Mouse (Mus musculus): ENCODE data around the gene Foxc1.

Foxc1 gene

GRCm38 (mm10) chr13:31806428-31806832 lies at the start of gene Foxc1:
Gene Foxc1, plus strand, starts transcription at chr13:31806633.
- peak; percentile 41; the same call in 1 of the 2 replicates for ATAC-seq (ENCODE audit: insufficient number of reproducible peaks, low FRiP score, low TSS enrichment)

DNA sequence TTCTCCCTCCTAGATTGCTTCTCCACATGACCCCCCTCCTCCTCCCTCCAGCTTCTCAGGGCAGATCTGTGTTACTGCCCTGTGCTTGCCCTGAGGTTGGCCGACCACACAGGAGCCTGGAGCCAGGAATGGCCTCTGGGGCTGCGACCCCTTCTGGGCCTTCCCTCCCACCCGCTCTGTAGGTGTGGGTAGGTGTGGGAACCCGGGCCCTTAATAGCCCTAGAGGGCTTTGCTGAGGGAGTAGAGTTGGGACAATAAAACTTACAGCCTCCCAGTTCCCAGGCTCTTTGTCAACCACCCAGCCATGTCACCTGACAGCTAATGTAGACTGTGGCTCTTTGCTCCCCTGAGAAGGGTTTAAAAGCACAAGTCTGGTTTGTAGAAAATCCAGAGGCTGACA lies 46.0 kb upstream of the Foxc1 start:
- no peak for ATAC-seq (ENCODE audit: insufficient number of reproducible peaks, low FRiP score, low TSS enrichment)

DNA sequence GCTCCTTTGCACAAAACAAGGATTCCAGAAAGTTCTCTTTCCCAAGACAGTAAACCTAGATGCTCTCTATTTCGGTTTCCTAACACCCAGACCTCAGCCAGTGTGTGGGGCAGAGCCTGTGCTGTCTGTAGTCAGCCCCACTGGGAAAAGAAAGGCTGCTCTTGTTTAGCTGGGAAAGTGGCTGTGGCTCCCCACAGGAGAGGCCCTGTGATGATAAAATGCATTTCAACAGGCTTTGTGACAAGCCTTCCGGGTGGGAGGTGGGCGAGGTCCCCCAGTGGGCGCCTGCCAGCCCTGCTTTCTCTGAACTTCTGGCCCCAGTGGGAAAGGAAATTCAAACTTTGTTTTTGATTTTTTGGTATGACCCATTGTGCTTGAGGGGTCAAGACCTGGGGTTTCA lies 45.4 kb upstream of the Foxc1 start:
- ATAC-seq (ENCODE audit: insufficient number of reproducible peaks, low FRiP score, low TSS enrichment) = no peak

GRCm38 (mm10) chr13:31764419-31764818 lies 42.0 kb upstream of the Foxc1 start:
- no peak for ATAC-seq (ENCODE audit: insufficient number of reproducible peaks, low FRiP score, low TSS enrichment)

DNA sequence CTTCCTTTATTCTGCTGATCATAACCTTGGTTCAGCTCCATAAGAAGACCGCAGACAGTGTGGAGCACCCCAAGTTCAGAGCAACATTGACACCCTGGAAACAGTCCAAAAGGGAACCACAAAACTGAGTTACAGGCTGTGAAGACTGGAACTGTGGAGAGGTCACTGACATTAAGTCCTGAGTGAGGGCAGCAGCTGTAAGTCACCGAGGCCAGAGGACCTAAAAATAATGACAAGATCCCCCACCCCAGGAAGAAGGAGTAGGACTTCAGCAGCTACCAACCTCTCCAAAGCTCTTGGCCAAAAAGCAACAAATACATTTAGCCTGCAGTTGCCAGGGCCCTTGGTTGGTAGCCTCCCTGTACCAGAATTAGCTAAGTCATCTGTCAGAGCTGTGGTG lies 40.9 kb upstream of the Foxc1 start:
- no peak for ATAC-seq (ENCODE audit: insufficient number of reproducible peaks, low FRiP score, low TSS enrichment)

- no peak for ATAC-seq (ENCODE audit: insufficient number of reproducible peaks, low FRiP score, low TSS enrichment)
These were observed 33.6 kb upstream of the Foxc1 start for GRCm38 (mm10) chr13:31772882-31773281.

GRCm38 (mm10) chr13:31775762-31776161 lies 30.7 kb upstream of the Foxc1 start:
- no peak for ATAC-seq (ENCODE audit: insufficient number of reproducible peaks, low FRiP score, low TSS enrichment)

DNA sequence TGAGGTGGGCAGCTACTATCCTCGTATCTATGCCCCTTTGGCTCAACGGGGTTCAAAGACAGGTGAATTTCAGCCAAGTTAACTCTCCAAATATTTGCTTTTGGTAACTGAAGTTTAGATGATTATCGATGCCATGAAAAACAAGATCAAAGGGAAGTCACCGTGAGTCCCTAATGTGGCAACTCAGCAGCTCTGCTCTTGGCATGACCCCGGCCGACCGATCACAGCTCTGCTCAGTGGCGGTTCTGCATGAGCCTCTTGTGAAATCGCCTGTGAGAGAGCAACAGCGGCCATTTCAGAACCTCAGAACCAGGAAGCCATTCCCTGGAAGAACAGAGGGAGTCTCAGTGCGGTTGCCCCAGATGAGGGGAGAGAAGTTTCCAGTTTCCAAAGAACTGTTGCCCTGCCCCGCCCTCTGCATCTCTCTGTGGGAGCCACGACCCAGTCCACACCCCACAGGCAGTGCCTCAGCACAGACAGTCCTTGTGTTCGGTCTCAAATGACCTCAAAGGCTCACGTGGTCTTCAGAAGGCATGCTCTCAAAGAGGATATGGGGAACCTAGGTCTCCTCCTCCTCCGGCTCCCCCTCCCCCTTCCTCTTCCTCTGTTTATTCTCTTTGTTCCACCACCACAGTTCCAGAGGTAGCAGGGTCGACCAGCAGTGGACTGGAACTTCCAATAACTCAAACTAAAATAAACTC lies 27.0 kb upstream of the Foxc1 start:
- ATAC-seq (ENCODE audit: insufficient number of reproducible peaks, low FRiP score, low TSS enrichment) = no peak

DNA sequence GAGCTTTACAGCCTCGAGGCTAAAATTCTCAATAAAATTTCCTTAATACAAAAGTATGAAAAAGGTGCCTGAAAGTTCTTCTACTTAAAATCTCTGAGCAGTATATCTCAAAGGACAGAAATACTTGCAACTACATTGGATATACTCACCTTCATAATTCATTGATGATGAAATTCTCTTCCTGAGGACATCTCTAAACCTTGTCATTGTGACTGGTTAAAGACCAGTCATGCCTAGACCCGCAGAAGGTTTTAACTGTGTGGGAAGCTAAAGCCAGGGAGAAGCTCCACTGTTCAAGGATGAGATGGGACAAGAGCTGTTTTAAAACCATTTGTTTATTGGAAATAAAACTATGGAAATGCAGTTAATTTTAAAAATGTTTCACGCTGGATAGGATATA lies 26.1 kb upstream of the Foxc1 start:
- no peak for ATAC-seq (ENCODE audit: insufficient number of reproducible peaks, low FRiP score, low TSS enrichment)

GRCm38 (mm10) chr13:31782063-31782462 lies 24.4 kb upstream of the Foxc1 start:
- ATAC-seq (ENCODE audit: insufficient number of reproducible peaks, low FRiP score, low TSS enrichment) = no peak

GRCm38 (mm10) chr13:31784757-31785156 lies 21.7 kb upstream of the Foxc1 start:
- no peak for ATAC-seq (ENCODE audit: insufficient number of reproducible peaks, low FRiP score, low TSS enrichment)

DNA sequence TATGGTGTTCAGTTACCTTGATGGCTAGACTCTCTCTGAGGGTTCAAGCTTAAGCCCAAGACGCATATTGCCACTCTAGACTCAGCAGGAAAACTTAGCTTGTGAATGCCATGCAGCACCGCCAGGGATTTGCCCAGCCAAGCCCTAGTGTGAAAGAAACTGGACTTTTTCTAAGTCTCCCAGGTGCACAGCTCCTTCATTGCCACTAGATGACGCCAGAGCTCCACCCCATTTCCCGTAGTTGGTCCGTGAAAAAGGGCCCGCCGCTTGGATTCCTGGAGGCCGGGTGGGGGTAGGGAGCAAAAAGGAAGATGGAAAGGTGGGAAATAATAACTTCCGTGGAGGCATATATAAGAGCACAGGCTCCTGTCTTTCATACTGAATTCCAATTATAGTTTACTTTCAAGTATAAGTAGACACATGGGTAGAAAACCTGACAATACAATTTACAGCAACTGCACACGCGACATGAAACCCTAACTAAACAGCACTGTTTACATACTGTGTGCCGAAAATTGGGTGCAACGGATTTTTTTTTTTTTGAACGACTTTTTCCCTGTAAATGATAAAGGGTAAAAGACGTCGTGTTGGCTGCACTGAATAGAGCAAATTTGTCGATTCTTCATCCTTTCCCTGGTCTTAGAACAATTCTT lies 13.8 kb upstream of the Foxc1 start:
- peak; percentile 82 for ATAC-seq (ENCODE audit: insufficient number of reproducible peaks, low FRiP score, low TSS enrichment)

- ATAC-seq (ENCODE audit: insufficient number of reproducible peaks, low FRiP score, low TSS enrichment) = no peak
These were observed 13.3 kb upstream of the Foxc1 start for GRCm38 (mm10) chr13:31793163-31793562.

DNA sequence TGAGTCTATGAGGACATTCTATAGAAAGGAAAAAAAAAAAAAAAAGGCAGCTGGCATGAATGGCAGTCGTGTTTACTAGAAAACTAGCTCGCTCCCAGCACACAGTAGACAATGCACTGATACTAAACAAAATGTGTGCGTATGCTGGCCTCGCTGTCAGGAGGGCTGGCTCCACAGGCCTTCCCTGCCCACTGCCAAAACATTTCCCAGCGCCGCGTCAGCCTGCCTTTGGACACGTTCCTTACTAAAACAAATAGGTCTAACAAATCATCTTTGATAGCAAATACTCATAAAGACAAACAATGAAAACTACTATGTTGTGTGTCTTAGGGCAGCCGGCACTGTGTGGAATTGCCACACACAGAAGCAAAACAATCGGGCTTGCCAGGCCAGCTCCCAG lies 9.1 kb upstream of the Foxc1 start:
- ATAC-seq (ENCODE audit: insufficient number of reproducible peaks, low FRiP score, low TSS enrichment) = no peak

- no peak for ATAC-seq (ENCODE audit: insufficient number of reproducible peaks, low FRiP score, low TSS enrichment)
These were observed 8.4 kb upstream of the Foxc1 start for GRCm38 (mm10) chr13:31798075-31798474.

DNA sequence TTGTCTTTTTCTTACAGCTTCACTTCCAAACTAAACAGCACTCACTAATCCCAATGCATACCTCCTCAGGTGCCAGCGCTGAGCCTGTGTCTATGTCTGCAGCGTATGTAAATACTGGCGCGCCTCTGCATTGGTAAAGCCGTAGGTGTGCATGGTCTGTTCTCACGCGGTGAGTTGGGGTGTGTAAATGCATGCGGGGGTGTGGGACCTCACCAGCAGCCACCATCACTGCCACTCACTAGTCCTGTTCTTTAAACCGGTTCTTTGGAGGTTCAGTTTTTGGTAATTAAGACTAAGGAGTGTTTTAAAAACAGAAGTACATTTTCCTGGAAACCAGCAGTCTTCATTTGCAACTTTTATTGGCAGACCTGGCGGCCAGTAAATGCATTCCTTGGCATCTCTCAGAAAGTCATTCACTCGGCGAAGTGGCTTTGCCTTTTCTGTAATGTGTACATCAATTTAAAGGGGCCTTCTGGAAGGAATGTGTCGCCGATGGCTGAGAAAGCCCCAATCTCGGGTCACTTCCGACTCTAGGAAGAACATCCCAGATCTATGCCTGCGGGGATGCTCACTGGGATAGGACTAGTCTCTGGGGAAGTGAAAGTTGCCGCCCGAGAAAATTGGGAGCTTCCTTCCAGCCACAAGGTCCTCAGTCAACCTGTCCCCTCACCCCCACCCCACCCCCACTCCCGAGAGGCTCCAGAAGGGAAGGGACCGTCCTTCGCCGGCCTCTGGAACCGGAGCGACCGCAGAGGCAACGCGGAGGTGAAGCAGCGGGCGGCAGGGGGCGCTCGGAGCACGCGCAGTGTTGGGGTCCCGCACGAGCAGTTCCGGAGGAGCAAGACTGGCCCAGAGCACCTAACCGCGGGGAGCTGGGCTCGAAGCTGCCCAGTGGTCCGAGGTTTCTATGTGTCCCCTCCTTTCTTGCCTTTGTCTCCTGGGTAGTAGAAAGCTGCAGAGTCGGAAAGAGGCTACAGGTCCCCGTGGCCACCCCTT lies 5.6 kb upstream of the Foxc1 start:
- ATAC-seq (ENCODE audit: insufficient number of reproducible peaks, low FRiP score, low TSS enrichment) = 0 out of 2 replicates have a peak, but pooled peaks have one; percentile 51

- ATAC-seq (ENCODE audit: insufficient number of reproducible peaks, low FRiP score, low TSS enrichment) = 0 out of 2 replicates have a peak, but pooled peaks have one; percentile 31
These were observed 4.6 kb upstream of the Foxc1 start for GRCm38 (mm10) chr13:31801703-31802305.

GRCm38 (mm10) chr13:31802447-31802846 lies 4.0 kb upstream of the Foxc1 start:
- no peak for ATAC-seq (ENCODE audit: insufficient number of reproducible peaks, low FRiP score, low TSS enrichment)

DNA sequence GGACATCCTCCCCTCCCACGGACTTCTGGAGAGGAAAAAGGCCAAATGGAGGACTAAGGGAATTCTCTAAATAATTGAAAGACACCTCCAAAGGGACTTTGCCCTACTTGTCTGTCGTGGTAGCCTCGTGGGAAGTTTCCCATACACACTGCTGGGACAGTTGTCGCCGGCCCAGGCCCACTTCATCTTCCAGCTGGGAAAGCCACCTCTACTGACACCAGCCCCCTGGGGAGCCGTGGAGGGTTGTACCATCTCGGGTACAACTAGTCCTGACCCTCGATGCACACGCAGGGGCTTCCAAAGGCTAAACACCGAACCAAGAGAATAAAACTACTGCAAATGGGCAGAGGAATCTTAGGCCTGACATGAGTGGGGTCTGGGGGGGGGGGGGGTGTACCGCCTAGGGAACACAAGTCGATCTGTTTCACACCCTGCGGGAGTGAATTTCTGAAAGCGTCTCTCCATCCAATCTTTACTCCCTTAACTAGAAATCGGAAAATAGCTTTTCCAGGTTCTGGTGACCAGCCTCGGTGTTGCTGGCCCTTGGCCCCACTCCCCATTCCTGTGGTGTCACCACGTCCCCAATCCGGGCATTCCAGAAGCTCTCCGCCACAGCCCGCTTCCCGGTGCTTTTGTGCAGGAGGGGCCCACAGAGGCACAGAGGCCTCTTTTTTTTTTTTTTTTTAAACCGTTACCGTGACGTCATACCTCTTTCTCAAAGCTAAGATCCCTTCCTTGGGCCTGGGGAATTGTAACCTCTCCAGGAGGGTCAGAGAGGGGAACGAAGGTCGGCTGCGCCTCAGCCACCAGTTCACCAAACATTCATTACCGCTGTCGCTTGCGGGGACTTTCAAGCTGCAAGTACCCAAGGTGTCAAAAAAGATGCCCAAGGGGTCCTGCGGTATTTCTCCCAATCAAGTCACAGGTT lies 3.0 kb upstream of the Foxc1 start:
- ATAC-seq (ENCODE audit: insufficient number of reproducible peaks, low FRiP score, low TSS enrichment) = no peak

Data from cerebellum, adult (tissue).